Mouse (Mus musculus): ENCODE results near the gene Adgrl3.

- TF ChIP-seq CTCF (IDR thresholded peaks at IDR 0.05) (no peak), POLR2A (IDR thresholded peaks at IDR 0.05; ENCODE audit: insufficient read depth, low read depth, low read length) (no peak), EP300 (IDR thresholded peaks at IDR 0.05; ENCODE audit: insufficient read depth, low read depth, low read length) (no peak)
These were observed 594.7 kb downstream of the Adgrl3 start for GRCm38 (mm10) chr5:81614674-81615073.

All from heart, adult 2 months (tissue).